Mouse (Mus musculus) ES-E14 (cell line): ENCODE results near the gene Drc3. TPM values are rescaled to one million over a fixed set of nuclear protein-coding genes. Genes with fewer than 3 reads are reported as not detected.
A peak's percentile ranks its signal among the peaks of the same experiment; 100 is the strongest.

Experiments
- DNase-seq: peaks from one replicate; pipeline ENCODE4 v3.0.0-alpha.2; 2013; ENCODE audit warnings: low read depth, low spot score
- H3K27ac ChIP-seq: 2 replicates; pipeline ENCODE4 v1.5.1; 2012; ENCODE audit warnings: low read depth, mild to moderate bottlenecking, low read length, moderate library complexity, mixed read lengths; ENCODE audit not compliant: poor library complexity, insufficient read depth, severe bottlenecking
- H3K36me3 ChIP-seq: 2 replicates; pipeline ENCODE4 v1.6.1; 2012; ENCODE audit warnings: mild to moderate bottlenecking, low read length, moderate library complexity, mixed read lengths; ENCODE audit not compliant: control insufficient read depth, poor library complexity, insufficient read depth, severe bottlenecking
- H3K4me1 ChIP-seq, 2 experiments: fragments of 150-350 bp in 1 of 2; sonication (generic) in 1 of 2; 2 replicates each; pipeline ENCODE4 v1.6.1; 2012; ENCODE audit warnings: low read length in 2 of 2, mild to moderate bottlenecking in 1 of 2, mixed read lengths in 1 of 2; ENCODE audit not compliant: control insufficient read depth in 2 of 2, insufficient read depth in 2 of 2, poor library complexity in 1 of 2
- H3K4me3 ChIP-seq, 2 experiments: fragments of 150-350 bp in 1 of 2; sonication (generic) in 1 of 2; 2 replicates each; pipeline ENCODE4 v1.5.1; 2012; ENCODE audit warnings: low read length in 2 of 2, low read depth in 1 of 2, mild to moderate bottlenecking in 1 of 2, mixed read lengths in 1 of 2; ENCODE audit not compliant: insufficient read depth in 1 of 2, poor library complexity in 1 of 2, severe bottlenecking in 1 of 2
- H3K9ac ChIP-seq: 2 replicates; pipeline ENCODE4 v1.6.1; 2012; ENCODE audit warnings: low read depth, mild to moderate bottlenecking, low read length, mixed read lengths; ENCODE audit not compliant: poor library complexity, insufficient read depth, severe bottlenecking
- H3K9me3 ChIP-seq: fragments of 150-350 bp; sonication (generic); 2 replicates; pipeline ENCODE4 v1.6.1; 2012; ENCODE audit warnings: low read depth, mild to moderate bottlenecking, low read length; ENCODE audit not compliant: control insufficient read depth, insufficient read depth
- CHD2 ChIP-seq: IDR thresholded peaks from 2 replicates; pipeline ENCODE4 v1.6.1; 2014; ENCODE audit warnings: mild to moderate bottlenecking, low read depth, low read length, inconsistent platforms
- HCFC1 ChIP-seq: IDR thresholded peaks from 2 replicates; pipeline ENCODE4 v1.6.1; 2012; ENCODE audit warnings: low read length, inconsistent platforms, borderline replicate concordance; ENCODE audit not compliant: insufficient read depth
- MAFK ChIP-seq: IDR thresholded peaks from 2 replicates; pipeline ENCODE4 v1.6.1; 2014; ENCODE audit warnings: mild to moderate bottlenecking, low read depth, low read length, inconsistent platforms; ENCODE audit not compliant: insufficient read depth
- ZC3H11A ChIP-seq: IDR thresholded peaks from 2 replicates; pipeline ENCODE4 v1.6.1; 2012; ENCODE audit warnings: low read depth, mild to moderate bottlenecking, inconsistent platforms, low read length, borderline replicate concordance
- ZNF384 ChIP-seq: IDR thresholded peaks from 2 replicates; pipeline ENCODE4 v1.6.1; 2012; ENCODE audit warnings: low read depth, low read length, inconsistent platforms
- in situ Hi-C, 2 experiments: fragments of 600-800 bp; cut with MboI; formaldehyde crosslinking; loops; one replicate each; pipeline ENCODE4 v1.15.1; 2025; ENCODE audit warnings: low sequenced_read_pairs in 2 of 2, inconsistent platforms in 1 of 2; ENCODE audit not compliant: unreplicated experiment in 2 of 2
- total RNA-seq: library from RNA; depleted of rRNA; stranded (reverse); fragments of 300-350 nt; gene quantifications from 2 replicates; pipeline ENCODE4 v1.2.3, GENCODE M21; 2012; rRNA removed

Gene Drc3
- 1.9 and 2.0 TPM in 2 replicates for total RNA-seq

DNA sequence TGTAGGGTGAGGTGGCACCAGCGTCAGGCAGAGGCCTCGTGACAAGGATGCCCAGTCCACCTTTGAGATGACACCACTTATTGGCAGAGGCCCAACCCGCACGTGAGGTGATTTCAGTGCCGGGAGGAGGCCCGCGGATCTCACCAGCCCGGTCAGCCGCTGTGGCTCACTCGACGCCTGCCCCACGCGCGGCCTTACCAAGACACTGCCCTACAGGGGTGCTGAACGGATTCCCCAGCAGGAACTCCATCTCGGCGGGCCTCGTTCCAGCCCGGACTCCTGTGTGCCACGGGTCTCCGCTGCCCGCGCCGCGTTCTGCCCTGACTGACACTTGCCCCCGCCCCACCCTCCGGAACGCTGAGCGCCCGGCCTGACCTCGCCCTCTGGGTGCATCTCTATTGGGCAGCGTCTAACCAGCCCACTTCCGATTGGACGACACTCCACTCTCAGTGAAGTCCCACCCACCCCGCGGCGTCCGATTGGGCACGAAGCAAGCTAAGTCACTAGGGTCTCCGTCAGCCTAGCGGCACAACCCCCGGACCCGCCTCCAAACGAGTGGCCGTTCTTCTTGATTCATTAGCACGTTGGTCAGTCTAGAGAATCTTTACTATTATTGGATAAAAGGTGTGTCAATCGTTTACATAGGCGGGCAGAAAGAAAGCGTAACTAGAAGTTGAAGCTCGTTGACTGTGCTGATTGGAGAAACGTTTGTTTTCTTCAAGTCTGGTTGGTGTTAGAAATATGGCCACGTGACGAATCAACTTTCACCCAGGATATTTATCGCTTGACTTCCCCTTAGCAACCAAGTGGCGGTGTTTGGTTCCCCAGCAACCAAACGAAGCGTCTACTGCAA, at the start of gene Drc3, which contains the start of gene Tom1l2:
Gene Drc3 (plus strand): TSS at position 771 of the 853 bp plus-strand sequence.
Gene Tom1l2 (minus strand): TSS at position 347 of the 853 bp plus-strand sequence.
- in situ Hi-C loops = no loop called here
- H3K9me3 ChIP-seq = no peaks in the 10 kb centered on the region
- no peak for TF ChIP-seq ZNF384
- peak; percentile 97 for TF ChIP-seq CHD2
- peak; percentile 62; the same call in 1 of the 2 replicates for TF ChIP-seq HCFC1
- H3K4me1 ChIP-seq = peaks cover 0 to 4% of the 10 kb centered on the region in 2 experiments; a peak in 1 of 4 replicates
- H3K9ac ChIP-seq = peak within 1 kb of the TSS; percentile 69
- H3K4me3 ChIP-seq = peak within 1 kb of the TSS; percentile 76 to 77
- H3K36me3 ChIP-seq = no peaks in the 10 kb centered on the region
- peak; percentile 100 for DNase-seq
- H3K27ac ChIP-seq = no peak within 1 kb of the TSS

DNA sequence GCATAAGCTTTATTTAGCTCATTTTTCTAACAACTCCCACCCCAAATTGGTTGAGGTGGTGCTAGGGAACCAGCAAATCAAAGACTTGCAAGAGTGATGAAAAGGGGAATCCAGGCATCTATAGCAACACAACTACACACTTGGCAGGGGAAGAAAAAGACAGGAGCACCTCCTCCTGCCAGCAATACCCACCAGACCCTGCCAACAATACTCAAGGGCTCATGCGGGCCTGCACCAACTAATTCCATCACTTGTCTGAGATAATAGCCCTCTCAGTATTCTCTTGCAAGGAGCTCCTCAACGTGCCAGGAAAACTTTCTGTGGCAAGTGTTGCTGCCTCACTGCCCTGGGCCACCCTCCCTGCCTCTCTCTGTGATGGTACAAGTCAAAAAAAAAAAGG, 49.6 kb upstream of the Drc3 start:
- Histone ChIP-seq H3K4me1 (peaks cover 0 to 8% of the 10 kb centered on the region in 2 experiments; a peak in 1 of 4 replicates), H3K4me3 (no peak overlapping the region), H3K27ac (no peak overlapping the region), H3K9ac (no peak overlapping the region), H3K36me3 (no peaks in the 10 kb centered on the region), H3K9me3 (no peaks in the 10 kb centered on the region)
- TF ChIP-seq HCFC1 (no peak), CHD2 (no peak), ZNF384 (no peak), MAFK (no peak), ZC3H11A (no peak)
- in situ Hi-C loops = no loop called here
- DNase-seq = no peak

GRCm38 (mm10) chr11:60305611-60306010, 47.5 kb upstream of the Drc3 start:
- H3K36me3 ChIP-seq = no peaks in the 10 kb centered on the region
- no peak for TF ChIP-seq MAFK
- no peak for TF ChIP-seq HCFC1
- no peak for TF ChIP-seq CHD2
- no peak for TF ChIP-seq ZNF384
- no peak for TF ChIP-seq ZC3H11A
- H3K4me3 ChIP-seq = no peak overlapping the region
- H3K4me1 ChIP-seq = peaks cover 0 to 6% of the 10 kb centered on the region in 2 experiments; a peak in 1 of 4 replicates
- H3K27ac ChIP-seq = no peak overlapping the region
- in situ Hi-C loops = no loop called here
- no peak overlapping the region for H3K9ac ChIP-seq
- no peak for DNase-seq
- H3K9me3 ChIP-seq = no peaks in the 10 kb centered on the region

DNA sequence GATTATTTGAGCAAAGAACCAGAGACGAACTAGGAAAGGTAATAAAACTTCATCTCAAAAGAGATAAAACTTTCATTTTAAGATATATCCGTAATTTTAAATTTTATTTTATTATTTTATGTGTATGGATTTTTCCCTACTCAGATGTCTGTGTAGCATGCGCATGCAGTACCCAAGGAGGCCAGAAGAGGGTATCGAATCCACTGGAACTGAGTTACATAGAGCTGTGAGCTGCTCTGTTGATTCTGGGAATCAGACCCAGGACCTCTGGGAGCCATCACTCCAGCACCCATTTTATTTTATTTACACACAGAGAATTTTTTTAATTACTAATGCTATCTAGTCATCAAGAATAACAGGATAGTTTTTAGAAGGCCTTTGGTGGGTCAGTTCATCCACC, 46.3 kb upstream of the Drc3 start:
- DNase-seq = peak; percentile 33
- in situ Hi-C loops = no loop called here
- Histone ChIP-seq H3K4me3 (no peak overlapping the region), H3K9me3 (no peaks in the 10 kb centered on the region), H3K27ac (no peak overlapping the region), H3K36me3 (no peaks in the 10 kb centered on the region), H3K4me1 (peaks cover 0 to 3% of the 10 kb centered on the region in 2 experiments; a peak in 2 of 4 replicates), H3K9ac (no peak overlapping the region)
- TF ChIP-seq ZNF384 (no peak), HCFC1 (no peak), ZC3H11A (peak; percentile 55), MAFK (no peak)
